Mouse (Mus musculus) lung, embryonic 14.5 days (tissue): Measurements from ENCODE around the gene Ttc38. TPM values are rescaled to one million over a fixed set of nuclear protein-coding genes. Genes with fewer than 3 reads are reported as not detected.

Source experiments
- ATAC-seq: fragments of 200-750 bp; cut with Nextera tagmentation; 2 replicates; pipeline ENCODE4 v1.8.0; 2017; ENCODE audit warnings: mild to moderate bottlenecking, moderate TSS enrichment, moderate library complexity; ENCODE audit not compliant: insufficient read depth
- DNase-seq: peaks from one replicate; pipeline ENCODE4 v3.0.0-alpha.2; 2015
- H3K27ac ChIP-seq: fragments of 300-500 bp; sonication (generic); 2 replicates; pipeline ENCODE4 v1.5.1; 2014; ENCODE audit warnings: low read depth, mild to moderate bottlenecking, moderate library complexity
- H3K27me3 ChIP-seq: fragments of 300-500 bp; sonication (generic); 2 replicates; pipeline ENCODE4 v1.6.1; 2014; ENCODE audit warnings: low read length, control low read depth; ENCODE audit not compliant: insufficient read depth
- H3K36me3 ChIP-seq: fragments of 300-500 bp; sonication (generic); 2 replicates; pipeline ENCODE4 v1.6.1; 2014; ENCODE audit warnings: control low read depth; ENCODE audit not compliant: insufficient read depth
- H3K4me1 ChIP-seq: fragments of 300-500 bp; sonication (generic); 2 replicates; pipeline ENCODE4 v1.6.1; 2014; ENCODE audit warnings: antibody characterized with exemption, control low read depth; ENCODE audit not compliant: insufficient read depth
- H3K4me2 ChIP-seq: fragments of 300-500 bp; sonication (generic); 2 replicates; pipeline ENCODE4 v1.6.1; 2014; ENCODE audit warnings: mild to moderate bottlenecking
- H3K4me3 ChIP-seq: fragments of 300-500 bp; sonication (generic); 2 replicates; pipeline ENCODE4 v1.5.1; 2014; ENCODE audit warnings: low read depth, low read length
- H3K9ac ChIP-seq: fragments of 300-500 bp; sonication (generic); 2 replicates; pipeline ENCODE4 v1.6.1; 2014
- H3K9me3 ChIP-seq: fragments of 300-500 bp; sonication (generic); 2 replicates; pipeline ENCODE4 v1.6.1; 2016; ENCODE audit warnings: low read depth, low read length, control low read depth
- CTCF ChIP-seq: IDR thresholded peaks from 2 replicates; pipeline ENCODE4 v1.5.1; 2016; ENCODE audit warnings: antibody characterized with exemption, low read depth
- WGBS: fragments of 180-500 bp; shearing (Covaris S2); extraction: QIAGEN DNeasy Blood & Tissue Kit; methylation state at CpG from one replicate; pipeline ENCODE4 v1.1.7; 2014; 5-methylcytosine and 5-hydroxymethylcytosine counted together
- polyA plus RNA-seq: library from polyadenylated mRNA; unstranded; fragments of >200 nt; fragmentation: Nextera tagmentation; extraction: Ambion mirVana; gene quantifications from 2 replicates; pipeline ENCODE4 v1.2.1, GENCODE M21; 2014

The Ttc38 gene
- polyA plus RNA-seq, 1 experiment from 2014 or later = 3.4 TPM

DNA sequence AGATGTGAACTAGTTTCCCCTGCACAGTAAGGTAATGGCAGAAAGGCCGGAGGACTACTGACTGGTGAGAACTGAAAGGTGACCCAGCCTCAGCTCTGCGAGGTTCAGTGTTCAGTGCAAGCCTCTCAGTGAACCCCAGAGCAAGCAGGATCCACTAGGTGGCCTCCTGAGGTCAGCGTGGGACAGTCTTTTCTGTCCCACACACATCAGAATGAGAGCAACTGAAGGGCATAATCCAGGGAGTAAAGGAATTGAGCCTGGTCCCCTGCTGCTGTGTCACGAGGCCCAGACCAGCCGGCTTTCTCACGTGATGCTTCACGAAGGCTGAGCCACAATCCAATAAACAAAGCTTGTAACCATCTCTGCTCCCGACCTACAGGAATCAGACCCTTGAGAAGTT lies 23.7 kb upstream of the Ttc38 start:
- Histone ChIP-seq H3K9ac (no peak overlapping the region), H3K27me3 (no peaks in the 10 kb centered on the region), H3K27ac (no peak overlapping the region), H3K36me3 (no peaks in the 10 kb centered on the region), H3K4me2 (no peak overlapping the region), H3K4me1 (peaks cover 8% of the 10 kb centered on the region), H3K4me3 (no peak overlapping the region), H3K9me3 (no peaks in the 10 kb centered on the region)
- WGBS = 56% methylated on average over 8 of the region's 8 CpGs
- ATAC-seq (no peak), DNase-seq (no peak)
- no peak for TF ChIP-seq CTCF

DNA sequence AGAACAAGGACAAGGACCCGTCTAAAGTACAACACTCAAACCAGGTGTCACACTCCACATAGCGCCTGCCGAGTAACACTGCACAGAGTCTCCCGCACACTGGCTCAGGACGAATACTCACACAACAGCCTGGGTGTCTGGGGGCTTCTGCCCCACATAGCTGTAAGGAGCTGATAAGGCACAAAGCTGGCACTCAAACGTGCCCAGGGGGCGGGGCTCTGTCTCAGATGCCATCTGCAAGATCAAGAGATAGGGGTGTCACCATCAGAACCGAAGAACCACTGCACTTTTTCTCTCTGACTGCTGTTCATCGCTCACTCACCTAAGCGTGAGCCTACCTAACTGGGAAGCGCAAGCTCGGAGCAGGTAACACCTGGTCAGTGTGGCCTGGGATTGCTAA lies 23.0 kb upstream of the Ttc38 start:
- Histone ChIP-seq H3K9me3 (no peaks in the 10 kb centered on the region), H3K36me3 (no peaks in the 10 kb centered on the region), H3K4me1 (peaks cover 8% of the 10 kb centered on the region), H3K4me3 (no peak overlapping the region), H3K27me3 (no peaks in the 10 kb centered on the region), H3K4me2 (no peak overlapping the region), H3K27ac (no peak overlapping the region), H3K9ac (no peak overlapping the region)
- WGBS = 80% methylated on average over 12 of the region's 12 CpGs
- TF ChIP-seq CTCF = no peak
- no peak for ATAC-seq
- no peak for DNase-seq

DNA sequence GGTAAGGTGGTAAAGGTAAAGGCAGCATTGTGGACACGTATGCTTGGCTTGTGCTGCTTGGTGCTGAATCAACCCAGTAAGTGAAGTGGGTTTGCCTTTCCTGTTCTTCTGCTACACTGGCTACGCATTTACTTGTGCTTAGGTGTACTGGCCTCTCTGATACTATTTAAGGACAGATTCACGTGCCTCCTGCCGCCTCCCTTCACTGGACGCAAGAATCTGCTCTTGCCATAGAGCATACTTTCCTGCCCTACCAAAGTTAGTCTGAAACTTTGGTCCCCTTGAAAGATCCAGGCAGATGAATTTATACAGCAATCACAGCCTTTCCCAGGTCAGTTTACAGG lies 21.7 kb upstream of the Ttc38 start:
- H3K4me2 ChIP-seq = peak overlapping the region; percentile 88
- no peak for TF ChIP-seq CTCF
- no peak for DNase-seq
- H3K4me3 ChIP-seq = peak overlapping the region; percentile 81
- no peak for ATAC-seq
- H3K4me1 ChIP-seq = peaks cover 8% of the 10 kb centered on the region
- H3K36me3 ChIP-seq = no peaks in the 10 kb centered on the region
- WGBS = 69% methylated on average over 5 of the region's 5 CpGs
- no peaks in the 10 kb centered on the region for H3K27me3 ChIP-seq
- H3K27ac ChIP-seq = no peak overlapping the region
- peak overlapping the region; percentile 23; the same call in 1 of the 2 replicates for H3K9ac ChIP-seq
- no peaks in the 10 kb centered on the region for H3K9me3 ChIP-seq

DNA sequence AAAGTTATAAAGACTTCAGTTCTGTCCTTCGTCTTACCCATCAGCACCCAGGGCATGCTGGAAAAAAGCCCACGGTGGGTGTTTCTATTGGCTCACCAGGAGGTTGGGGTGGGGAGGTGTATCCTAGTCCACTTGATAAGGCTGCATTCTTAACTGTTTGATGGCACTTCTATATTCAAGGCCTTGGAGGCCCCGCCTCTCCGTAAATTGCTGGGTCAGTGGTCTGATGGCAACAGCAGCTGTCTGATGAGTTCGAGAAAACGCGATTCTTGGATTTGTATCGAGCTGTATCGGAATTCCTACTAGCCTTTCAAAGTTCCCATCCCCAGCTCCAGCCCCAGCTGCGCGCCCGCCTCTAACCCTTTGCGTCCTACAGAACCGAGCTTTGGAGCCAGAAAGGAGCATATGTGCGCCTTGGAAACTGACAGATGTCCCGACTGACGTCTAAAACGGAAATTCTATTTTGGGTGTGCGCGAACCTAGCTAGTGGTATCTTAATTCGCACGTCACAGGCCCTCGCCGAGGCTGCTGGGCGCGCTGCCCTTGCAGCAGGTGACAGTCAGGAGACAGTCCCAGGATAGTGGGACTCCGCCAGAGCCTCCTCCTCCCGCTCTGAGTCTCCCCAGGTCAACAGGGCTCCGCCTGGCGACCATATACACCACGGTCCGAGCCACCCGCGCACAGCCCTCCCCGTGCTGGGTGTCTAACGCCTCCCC lies 21.1 kb upstream of the Ttc38 start:
- peak overlapping the region; percentile 75 for H3K27ac ChIP-seq
- H3K9me3 ChIP-seq = no peaks in the 10 kb centered on the region
- peak overlapping the region; percentile 82 for H3K9ac ChIP-seq
- H3K4me3 ChIP-seq = peak overlapping the region; percentile 81
- peak overlapping the region; percentile 88 for H3K4me2 ChIP-seq
- TF ChIP-seq CTCF = peak; percentile 32
- WGBS = 3% methylated on average over 36 of the region's 36 CpGs
- H3K4me1 ChIP-seq = peaks cover 8% of the 10 kb centered on the region
- ATAC-seq (peak; percentile 91), DNase-seq (peak; percentile 68)
- no peaks in the 10 kb centered on the region for H3K27me3 ChIP-seq
- H3K36me3 ChIP-seq = no peaks in the 10 kb centered on the region

DNA sequence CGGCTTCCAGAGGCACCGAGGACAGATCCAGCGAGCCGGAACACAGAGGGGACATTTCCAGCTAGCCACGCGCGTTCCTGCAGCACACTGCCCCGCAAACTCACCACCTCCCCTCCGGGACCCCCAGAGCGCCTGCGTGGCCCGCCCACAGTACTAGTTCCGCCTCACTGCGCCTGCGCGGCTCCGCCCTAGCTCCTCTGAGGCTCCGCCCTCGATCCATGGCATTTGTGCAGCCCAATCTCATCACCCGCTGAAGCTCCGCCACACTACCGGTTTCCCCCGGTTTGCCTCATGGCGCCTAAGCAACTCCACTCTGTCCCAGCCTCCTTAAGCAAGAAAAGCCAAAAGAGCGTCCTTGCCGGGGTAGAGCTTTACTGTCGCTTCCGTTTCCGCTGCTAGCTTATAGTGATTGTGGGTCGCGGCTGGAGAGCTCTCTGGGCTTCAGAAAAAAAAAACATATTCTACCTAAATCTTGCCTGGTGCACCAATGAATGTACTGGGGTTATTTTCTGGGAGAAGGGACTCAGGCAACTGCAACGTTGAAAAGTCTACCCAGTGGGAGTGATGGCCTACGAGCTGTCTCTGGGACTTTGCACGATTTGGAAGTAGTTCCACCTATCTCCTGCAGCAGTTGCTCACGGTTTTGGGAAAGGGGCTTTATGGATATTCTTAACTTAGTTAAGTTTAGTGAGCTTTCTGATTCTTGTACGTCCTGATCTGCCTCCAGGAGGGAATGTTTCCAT lies 20.4 kb upstream of the Ttc38 start, which contains the start of gene Cdpf1:
TSS of gene Cdpf1 (minus strand) at position 163 of the 743 bp plus-strand sequence.
- Histone ChIP-seq H3K4me3 (peak within 1 kb of the TSS; percentile 81), H3K4me2 (peak within 1 kb of the TSS; percentile 88), H3K4me1 (peaks cover 8% of the 10 kb centered on the region), H3K27ac (peak within 1 kb of the TSS; percentile 75), H3K27me3 (no peaks in the 10 kb centered on the region), H3K36me3 (no peaks in the 10 kb centered on the region), H3K9ac (peak within 1 kb of the TSS; percentile 82), H3K9me3 (no peaks in the 10 kb centered on the region)
- DNase-seq = peak; percentile 99
- peak; percentile 96 for ATAC-seq
- no peak for TF ChIP-seq CTCF
- WGBS = 3% methylated on average over 36 of the region's 36 CpGs

DNA sequence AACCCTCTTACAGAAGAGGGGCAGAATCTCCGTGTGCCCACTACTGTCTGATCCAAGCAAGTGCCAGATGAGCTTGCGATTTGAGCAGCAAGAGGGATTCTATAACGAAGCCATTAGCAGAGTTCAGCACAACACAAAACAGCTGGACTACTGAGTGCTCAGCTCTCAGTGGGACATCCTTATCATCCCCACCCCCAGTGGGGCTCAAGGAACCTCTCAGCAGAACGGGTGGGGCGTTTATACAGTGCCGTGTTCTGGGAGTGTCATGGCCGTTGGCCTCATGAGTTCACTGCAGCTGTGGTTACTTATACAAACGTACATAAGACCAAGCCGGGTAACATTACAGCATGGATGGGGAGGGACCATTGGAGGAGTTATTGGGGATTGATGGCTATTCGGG lies 18.7 kb upstream of the Ttc38 start:
- 51% methylated on average over 10 of the region's 10 CpGs for WGBS

More for the DNA sequence above, 18.7 kb upstream of the Ttc38 start:
- TF ChIP-seq CTCF = no peak
- Histone ChIP-seq H3K9ac (no peak overlapping the region), H3K9me3 (no peaks in the 10 kb centered on the region; the same call in 1 of the 2 replicates), H3K27ac (no peak overlapping the region), H3K4me2 (no peak overlapping the region), H3K4me3 (no peak overlapping the region), H3K4me1 (peaks cover 8% of the 10 kb centered on the region), H3K36me3 (no peaks in the 10 kb centered on the region), H3K27me3 (no peaks in the 10 kb centered on the region)
- ATAC-seq = no peak
- DNase-seq = no peak
